Mouse (Mus musculus) ovary, postnatal 10 days (tissue): Measurements from ENCODE around the gene Zfp574.

Experiments used
- DNase-seq: peaks from one replicate; pipeline ENCODE4 v3.0.0; 2022; ENCODE audit warnings: low spot score

The Zfp574 gene

GRCm38 (mm10) chr7:25073924-25074323 lies 1.6 kb downstream of the Zfp574 start:
- DNase-seq: no peak

- DNase-seq: no peak
These were observed 3.9 kb downstream of the Zfp574 start for GRCm38 (mm10) chr7:25076296-25076662.

DNA sequence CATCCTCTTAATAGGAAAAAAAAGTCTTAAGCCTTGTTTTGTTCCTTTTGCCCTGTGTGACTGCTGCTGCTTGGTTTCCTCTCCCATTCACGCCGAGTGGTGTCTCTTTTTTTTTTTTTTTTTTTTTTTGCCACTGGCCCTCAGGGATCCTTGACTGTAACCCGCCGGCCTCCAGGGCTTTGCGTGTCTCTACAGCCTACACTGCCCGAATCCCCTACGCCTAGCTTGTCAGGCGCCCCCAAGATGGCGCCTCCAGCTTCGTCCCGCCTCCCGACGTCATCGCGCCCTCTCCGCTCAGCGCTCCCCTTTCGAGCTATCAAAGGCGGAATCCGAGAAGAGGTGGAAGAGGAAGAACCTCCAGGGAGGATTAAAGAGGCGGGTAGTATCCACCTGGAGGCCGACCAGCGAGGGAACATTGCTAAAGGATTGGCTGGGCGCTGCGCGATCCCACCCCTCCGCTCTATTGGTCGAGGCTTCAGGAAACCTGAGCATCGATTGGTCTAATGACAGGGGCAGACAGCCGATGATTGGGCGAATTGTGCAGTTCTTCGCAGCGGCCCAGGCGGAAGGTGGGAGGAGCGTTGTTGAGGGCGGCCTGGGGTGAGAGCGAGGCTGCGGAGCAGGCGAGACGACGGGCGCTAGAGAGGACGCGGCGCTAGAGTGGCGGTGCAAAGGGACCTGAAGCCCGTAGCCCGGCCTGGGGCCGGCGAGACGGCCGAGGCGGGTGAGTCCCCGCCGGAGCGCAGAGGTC lies 4.5 kb downstream of the Zfp574 start:
- DNase-seq: peak; percentile 82

DNA sequence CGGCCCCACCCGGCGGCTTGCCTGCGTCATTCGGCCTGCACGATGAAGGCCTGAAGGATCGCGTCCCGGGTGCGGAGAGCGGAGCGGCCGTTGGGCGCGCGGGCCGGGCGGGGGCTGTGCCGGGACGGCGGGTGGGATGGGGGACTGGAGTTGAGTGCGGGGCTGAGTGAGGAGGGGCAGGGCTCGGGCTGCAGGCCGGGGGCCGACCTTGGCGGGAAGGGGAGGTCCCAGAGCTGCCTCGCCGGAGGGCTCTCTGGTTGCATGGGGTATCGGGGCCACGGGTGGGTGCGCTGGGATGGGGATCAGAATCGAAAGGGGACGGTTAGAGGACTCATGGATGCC lies 5.0 kb downstream of the Zfp574 start:
- DNase-seq: no peak

GRCm38 (mm10) chr7:25079496-25080026 lies 7.2 kb downstream of the Zfp574 start:
- no peak for DNase-seq

DNA sequence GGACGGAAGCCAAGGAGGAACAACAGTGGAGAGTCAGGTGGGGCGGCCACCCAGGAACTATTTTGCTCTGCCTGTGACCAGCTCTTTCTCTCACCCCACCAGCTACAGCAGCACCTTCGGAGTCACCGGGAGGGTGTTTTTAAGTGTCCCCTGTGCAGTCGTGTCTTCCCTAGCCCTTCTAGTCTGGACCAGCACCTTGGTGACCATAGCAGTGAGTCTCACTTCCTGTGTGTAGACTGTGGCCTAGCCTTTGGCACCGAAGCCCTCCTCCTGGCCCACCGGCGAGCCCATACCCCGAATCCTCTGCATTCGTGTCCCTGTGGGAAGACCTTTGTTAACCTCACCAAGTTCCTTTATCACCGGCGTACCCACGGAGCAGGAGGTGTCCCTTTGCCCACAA lies 8.1 kb downstream of the Zfp574 start:
- no peak for DNase-seq

DNA sequence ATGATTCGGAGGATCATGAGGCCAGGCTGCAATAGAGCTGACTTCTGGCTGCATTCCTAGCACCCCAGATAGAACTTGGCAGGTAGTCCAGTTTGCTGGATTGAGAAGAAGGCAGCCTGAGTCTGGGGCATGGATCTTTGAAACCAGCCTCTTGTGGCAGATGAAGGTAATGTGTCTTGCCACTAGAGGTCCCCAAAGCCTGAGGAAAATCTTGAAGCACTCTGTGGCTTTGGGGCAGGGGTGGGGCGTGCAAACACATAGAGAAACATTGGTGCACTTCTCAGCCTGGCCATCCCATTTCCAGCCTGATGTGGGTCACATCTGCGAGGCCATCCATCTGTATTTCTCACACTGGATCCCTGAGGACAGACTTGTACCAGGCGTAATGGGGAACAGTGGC lies 10.1 kb downstream of the Zfp574 start:
- DNase-seq: no peak

GRCm38 (mm10) chr7:25084621-25085020 lies 12.3 kb downstream of the Zfp574 start:
- DNase-seq: no peak

DNA sequence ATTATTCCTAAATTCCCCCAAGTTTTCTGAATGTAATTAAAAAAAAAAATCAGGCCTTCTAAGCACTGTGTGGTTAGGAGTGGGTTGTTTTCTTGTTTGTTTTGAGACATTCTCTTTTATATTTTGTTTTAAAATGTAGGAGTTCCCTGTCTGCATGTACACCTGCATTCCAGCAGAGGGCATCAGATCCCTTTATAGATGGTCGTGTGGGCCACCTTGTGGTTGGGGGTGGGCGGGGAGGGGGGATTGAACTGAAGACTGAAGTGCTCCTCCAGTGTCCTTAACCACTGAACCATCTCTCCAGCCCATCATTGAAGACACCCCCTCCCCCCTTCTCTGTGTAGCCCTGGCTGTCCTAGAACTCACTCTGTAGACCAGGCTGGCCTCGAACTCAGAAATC lies 14.3 kb downstream of the Zfp574 start:
- no peak for DNase-seq

- DNase-seq: no peak
These were observed 15.0 kb downstream of the Zfp574 start for GRCm38 (mm10) chr7:25087256-25087912.

DNA sequence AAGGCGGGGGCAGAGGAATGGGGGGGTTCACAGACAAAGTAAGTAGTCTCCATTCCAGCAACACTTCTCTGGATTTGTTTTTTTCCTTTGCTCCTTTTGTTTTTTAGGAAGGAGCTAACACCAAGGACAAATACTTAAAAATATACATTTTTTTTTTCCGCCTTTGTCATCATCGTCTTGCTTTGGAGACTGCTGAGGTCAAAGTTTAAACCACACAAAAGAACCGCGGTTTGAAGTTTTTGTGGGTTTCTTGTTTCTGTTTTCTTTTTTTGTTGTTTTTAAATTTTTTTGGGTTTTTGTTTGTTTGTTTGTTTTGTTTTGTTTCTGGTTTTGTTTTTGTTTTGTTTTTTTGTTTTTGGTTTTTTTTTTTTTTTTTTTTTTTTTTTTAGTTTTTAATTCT lies 15.6 kb downstream of the Zfp574 start:
- DNase-seq: no peak

DNA sequence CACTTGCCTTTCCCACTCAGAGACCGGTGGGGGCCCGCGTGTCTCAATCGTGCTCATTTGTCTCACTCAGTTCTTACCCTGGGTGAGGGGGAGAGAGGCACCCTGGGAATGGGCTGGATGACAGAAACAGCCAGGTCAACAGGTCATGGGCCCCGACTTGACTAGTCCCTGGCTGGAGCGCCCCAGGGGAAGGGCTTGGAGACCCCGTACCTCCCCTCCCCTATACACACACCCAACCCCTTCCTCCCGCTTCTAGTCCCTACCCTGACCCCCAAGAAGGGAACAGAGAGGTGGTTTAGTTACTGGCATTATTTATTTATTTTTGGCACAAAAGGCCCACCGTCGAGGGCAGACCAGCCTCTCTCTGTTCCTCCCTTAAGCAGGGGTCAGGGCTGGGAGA lies 16.2 kb downstream of the Zfp574 start:
- DNase-seq: no peak

DNA sequence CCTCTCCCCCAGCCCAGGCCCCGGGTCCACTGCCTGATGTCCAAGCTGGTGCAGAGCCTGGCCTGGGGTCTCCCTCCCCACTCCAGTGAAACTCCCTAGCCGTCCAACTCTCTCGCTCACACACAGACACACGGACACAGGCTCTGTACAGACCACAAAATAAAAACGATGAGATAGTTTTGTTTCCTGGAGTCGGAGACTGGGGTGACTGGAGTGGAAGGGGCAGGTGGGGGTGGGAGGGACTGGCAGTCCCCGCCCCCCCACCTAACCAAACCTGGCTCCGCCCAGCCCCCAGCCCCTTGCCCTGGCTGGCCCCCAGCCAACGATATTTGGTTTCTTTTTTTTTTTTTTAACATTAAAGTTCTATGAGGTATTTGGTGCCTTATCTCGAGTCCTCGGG lies 16.6 kb downstream of the Zfp574 start:
- DNase-seq: no peak

DNA sequence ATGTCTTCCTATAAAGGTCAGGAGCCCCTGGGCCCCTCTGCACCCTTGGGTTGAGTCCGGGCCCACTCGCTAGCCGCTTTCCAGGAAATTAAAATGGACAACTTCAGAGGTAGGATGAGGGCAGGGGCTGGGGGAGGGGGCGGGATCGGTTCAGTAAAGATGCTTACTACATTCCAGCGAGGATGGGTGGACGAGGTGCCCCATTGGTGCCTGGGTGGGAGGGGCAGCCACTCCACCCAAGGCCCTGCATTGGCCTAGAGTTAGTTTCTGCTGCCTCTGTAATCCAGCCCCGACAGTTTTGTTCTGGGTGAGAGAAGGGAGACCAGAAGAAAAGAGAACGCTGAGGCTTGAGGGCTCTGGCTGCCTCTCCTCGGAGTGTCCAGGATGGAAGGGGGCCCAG lies 17.5 kb downstream of the Zfp574 start:
- DNase-seq: no peak

DNA sequence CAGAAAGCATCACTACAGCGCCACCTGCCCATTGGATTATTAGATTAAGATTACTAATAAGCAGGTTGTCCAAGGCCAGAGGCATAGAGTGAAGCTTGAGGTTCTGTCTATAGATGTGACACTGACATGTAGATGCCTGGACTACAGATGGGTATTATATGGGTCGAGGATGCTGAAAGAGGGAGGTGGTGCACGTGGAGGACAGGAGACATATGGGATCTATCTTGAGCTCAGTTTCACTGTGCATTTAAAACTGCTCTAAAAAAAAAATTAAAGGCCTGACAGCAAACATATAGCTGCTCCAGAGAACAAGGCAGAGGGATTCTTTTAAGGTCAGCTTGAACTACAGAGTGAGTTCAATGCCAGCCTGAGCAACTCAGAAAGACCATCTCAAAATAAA lies 25.8 kb downstream of the Zfp574 start:
- no peak for DNase-seq

DNA sequence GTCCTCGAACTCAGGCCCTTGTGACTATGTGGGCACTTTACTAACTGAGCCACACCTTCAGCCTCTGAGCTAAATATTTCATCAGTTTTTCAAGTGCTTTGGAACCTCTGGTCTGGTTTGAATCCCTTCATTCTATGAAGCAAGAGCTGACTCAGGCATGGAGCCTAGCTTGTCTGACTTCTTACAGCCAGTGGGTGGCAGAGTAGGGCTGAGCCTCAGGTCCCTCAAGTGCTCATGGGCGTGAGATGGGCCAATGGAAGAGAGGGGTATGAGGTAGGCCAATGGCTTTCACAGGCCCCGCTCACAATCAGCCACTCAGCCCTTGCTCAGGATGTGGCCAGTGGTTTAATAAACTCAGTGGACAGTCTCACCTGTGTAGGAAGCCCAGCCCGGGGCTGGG lies 27.2 kb downstream of the Zfp574 start:
- DNase-seq: no peak

DNA sequence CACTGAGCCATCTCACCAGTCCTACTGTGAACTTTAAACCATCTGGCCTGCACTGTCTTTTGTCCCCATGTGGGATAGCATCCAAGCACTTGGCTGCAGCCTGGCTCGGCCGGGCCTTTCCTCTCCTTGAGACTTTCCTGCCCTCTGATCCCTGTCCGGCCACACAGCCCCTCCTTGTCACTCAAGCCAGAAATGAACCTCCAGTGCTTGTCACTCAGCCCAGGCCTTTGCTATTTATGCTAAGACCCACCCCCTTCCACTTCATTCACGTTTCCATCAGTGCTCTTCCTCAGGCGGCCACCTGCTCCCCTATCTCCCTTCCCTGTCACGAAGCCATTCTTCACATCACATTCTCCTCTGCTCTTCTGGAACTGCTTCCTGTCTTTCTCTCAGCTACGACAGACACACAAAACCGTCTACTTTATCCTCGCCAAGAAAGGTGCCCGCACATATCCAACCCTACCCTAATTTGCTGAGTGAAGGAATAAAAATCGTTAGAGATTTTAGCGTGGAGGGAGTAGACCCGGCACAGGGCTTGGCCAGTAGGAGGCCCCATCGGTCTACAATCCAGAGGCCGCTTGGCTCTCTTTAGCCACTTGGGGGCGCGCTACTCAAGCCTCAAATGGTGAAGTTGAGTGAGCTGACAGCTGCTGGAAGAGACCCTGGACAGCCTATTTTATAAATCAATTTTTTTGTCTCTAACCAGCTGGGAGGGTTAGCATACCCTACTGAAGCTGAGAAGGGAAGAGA lies 33.2 kb downstream of the Zfp574 start:
- peak; percentile 42 for DNase-seq

DNA sequence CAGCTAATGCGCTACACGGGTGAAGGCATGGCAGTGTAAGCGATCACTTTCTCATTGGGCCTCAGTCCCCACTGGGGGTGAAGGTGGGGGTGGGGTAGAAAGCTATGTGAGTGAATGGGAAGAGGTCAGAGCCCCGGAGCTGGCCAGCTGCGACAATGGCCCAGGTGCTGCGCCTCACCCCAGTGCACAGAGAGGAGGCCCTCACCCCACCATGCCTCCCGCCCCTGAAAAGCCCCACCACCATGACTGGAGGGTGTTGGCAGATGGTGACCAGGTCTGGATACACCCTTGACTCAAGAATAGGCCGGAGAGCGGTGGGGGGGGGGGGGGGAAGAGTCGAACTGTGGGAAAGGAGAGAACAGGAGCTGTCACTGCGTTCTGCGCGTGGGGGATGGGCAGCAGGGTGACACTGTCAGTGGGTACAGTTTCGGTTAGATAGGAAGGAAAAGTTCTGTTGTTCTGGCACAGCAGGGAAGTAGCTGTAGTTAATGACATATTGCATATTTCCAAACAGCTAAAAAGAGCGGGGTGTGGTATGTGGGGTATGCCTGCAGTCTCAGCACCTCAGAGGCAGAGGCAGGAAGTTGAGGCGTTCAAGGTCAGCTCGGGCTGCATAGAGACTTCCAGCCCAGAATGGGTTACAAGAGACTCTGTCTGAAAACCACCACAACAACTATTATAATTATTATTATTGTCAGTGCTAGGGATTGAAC lies 34.6 kb downstream of the Zfp574 start:
- no peak for DNase-seq

GRCm38 (mm10) chr7:25109355-25109754 lies 37.0 kb downstream of the Zfp574 start:
- no peak for DNase-seq

DNA sequence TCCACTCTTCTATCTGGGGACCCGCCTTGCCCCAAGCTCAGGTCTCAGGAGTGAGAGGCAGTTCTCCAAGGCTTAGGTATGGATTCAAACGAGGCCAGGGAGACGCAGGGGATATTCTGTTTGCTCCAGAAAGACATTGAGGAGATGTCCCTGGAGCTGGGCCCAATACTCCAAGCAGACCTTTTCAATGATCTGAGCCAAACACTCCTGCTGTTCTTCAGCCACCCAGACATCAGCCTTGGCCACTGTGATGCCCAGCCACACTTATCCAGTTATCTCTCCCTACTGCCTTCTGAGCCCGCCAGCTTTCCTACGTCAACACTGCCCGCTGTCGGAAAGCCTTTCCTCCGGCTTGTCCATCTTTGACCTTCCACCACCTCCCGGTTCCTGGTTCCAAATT lies 38.0 kb downstream of the Zfp574 start:
- no peak for DNase-seq

- DNase-seq: no peak
These were observed 40.0 kb downstream of the Zfp574 start for GRCm38 (mm10) chr7:25112178-25112955.
